Mouse (Mus musculus) monocyte, adult 2 months (primary cell): ENCODE results near the gene Vps37d.
"Not testable (repeated sequence)": the region's sequence is repeated elsewhere in the genome, so short reads cannot be mapped to it uniquely, and the experiment has no call there.

ENCODE experiments used
- DNase-seq, 2 experiments: peaks; one replicate each; pipeline ENCODE4 v3.0.0; 2022; ENCODE audit warnings: low spot score in 2 of 2, low read depth in 1 of 2

Gene Vps37d

DNA sequence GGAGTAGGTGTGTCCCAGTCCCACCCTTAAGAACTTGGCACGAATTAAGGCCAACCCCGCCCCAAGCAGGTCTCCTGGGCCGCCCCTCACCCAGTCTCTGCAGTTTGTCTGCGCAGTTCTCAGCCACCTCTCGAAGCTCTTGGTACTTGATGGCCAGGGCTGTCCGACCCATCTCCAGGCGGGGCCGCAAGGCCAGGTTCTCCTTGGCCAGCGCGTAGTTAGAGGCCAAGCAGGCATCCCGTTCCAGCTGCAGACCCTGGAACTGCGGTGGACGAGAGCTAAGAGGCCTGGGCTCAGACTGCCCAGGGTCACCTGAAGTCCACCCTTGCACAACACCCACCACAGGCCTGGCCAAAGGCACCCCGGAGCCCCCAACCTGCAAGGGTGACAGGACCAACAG lies 1.7 kb downstream of the Vps37d start:
- DNase-seq, result no peak

DNA sequence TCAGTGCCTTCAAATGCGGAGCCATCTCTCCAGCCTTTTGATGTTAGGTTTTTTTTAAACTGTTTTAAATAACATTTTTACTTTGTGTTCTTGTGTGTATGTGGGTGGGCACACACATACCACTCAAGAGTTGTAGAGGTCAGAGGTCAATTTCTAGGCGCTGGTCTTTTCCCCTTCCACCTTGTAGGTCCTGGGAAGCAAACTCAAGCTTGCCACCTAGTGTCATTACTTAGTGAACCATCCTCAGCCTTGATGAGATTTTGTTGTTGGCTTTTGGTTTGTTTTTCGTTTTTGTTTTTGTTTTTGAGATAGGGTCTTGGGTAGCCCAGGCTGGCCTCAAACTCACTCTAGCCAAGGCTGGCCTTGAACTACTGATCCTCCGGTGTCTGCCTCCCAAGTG lies 2.4 kb downstream of the Vps37d start:
- no peak for DNase-seq

DNA sequence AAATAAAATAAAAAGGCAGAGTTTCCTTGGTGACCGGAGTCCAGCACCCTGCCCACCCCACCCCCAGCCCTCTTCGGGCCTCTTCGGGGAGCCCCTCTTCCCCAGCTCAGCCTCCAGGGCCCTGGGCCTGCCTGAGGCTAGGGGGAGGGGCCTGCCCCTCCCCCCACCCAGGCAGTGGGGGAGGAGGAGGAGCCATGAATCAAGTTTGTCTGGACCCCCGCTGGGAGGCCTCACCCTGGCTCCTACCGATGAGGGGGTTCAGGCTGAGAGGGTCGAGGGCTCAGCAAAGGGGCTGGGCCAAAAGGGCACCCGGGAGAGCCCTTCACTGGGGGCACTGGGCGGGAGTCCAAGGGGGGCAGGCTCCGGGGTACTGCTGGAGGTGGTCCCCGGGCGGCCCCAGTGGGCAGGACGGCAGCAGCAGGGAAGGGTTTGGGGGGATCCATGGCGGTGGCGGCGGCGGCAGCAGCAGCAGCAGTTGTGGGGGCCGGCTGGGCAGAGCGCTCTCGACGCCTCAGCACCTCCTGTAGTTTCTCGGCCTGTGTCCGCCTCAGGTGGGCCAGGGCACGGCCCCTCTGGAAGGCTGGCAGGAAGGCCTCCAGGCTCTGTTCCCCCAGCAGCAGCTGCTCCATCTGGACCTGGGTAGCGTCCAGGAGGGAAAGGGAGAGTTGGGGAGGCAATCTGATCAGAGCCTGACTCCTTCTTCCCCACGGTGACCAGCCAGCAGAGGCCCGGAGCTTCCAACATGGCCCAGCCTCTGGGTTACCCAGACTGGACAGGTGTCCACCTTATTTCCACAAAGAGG lies 4.5 kb downstream of the Vps37d start:
- no peak for DNase-seq

DNA sequence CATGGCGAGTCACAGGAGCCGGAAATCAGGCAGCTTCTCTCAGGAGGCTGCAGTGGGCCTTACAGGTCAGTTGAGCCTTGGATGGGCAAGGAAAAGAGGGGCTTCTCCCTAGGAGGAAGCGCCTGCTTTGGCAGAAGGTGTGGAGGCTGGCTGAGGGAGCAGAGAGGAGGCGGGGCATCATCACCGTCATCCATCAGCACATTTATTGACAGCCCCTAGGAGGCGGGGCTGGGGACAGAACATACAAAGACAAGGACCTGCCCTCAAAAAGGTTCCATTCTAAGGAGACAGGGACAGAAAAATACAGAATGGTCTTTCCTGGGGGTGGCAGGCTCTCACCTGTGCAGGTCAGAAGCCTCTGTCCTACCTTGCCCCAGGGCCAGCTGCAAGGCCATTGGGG lies 5.3 kb downstream of the Vps37d start:
- DNase-seq, result no peak

DNA sequence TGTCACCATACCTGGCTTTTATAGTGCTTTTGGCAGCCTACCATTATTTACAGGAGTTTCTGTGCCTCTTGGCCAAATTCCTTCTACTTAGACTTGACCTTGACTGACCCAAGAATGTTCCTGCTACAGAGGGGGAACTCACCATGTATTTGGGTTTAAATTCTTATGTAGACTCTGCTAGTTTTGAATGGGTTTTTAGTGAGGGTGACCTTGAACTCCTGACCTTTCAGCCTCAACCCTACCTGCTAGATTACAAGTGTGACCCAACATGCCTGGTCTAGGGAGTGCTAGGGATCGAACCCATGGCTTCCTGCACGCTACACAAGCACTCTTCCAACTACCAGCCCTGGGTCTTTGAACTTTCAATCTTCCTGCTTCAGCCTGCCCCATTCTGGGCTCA lies 6.0 kb downstream of the Vps37d start:
- DNase-seq, result no peak

DNA sequence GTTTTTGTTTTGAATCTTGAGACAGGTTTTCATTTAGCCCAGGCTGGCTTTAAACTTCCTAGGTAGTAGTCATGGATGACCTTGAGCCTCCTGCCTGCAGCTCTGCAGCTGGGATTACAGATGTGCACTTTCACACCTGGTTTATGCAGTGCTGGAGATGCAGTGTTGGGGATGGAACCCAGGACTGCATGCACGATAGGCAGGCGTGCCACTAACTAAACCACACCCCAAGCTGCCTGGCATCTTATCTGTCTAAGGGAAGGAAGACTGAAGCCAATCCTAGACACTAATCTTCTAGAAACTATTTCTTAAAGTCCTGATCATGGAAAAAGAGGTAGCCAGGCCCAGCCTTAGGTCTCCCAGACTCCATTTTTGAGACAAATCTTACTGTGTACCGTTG lies 7.6 kb downstream of the Vps37d start:
- no peak for DNase-seq

DNA sequence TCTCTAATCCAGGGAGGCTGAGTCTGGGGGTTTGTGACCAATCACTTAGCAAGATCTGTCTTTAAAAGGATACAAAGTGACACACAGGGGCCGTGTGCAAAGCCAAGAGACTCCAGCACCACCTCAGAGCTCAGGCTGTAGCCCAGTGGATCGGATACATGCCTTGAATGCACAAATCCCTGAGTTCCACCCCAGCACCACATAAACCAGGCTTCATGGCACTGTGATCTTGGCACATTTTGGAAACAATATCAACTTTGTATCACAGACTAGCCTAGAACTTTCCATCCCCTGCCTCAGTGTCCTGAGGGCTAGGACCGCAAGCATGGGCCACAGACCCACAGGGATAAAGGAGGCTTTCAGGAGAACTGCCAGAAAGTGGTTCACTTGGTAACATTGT lies 12.1 kb downstream of the Vps37d start:
- no peak for DNase-seq

DNA sequence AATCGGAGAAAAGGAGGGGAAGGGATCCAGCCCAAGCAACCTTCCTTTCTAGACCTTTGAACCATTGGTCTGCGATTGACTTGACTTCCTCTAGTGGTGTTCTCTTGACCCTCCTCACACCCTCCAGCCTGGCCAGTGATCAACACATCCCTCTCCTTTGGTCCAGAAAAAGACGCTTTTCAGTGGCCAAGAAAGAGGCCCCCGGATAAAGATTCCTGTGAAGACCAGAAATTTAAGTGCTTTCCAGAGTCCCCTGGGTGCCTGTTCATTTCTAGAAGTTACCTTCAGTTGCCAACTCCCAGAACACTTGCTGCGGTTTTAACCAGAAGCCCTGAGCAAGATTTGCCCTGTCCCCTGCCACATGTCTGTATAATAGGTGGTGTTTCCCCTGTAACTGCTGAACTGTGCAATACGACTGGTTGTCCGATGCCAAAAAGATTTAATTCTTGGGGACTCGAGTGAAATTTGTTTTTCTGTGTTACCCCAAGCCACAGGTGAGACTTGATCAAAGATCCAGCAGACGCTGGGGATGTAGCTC lies 13.1 kb downstream of the Vps37d start, which contains the start of gene Bud23:
Gene Bud23 (minus strand): TSS at position 51 of the 538 bp plus-strand sequence.
- not testable (repeated sequence) for DNase-seq

DNA sequence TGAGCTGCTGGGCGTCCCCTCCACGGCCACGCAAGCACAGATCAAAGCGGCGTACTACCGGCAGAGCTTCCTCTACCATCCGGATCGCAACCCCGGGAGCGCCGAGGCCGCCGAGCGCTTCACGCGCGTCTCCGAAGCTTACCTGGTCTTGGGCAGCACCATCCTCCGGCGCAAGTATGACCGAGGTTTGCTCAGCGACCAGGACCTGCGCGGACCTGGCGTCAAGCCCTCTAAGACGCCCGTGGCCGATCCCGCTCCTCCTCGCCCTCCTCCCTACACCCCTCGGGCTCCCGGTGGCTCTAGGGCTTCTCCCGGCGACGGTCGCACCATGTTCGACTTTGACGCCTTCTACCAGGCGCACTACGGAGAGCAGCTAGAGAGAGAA lies 13.7 kb downstream of the Vps37d start:
- no peak for DNase-seq

DNA sequence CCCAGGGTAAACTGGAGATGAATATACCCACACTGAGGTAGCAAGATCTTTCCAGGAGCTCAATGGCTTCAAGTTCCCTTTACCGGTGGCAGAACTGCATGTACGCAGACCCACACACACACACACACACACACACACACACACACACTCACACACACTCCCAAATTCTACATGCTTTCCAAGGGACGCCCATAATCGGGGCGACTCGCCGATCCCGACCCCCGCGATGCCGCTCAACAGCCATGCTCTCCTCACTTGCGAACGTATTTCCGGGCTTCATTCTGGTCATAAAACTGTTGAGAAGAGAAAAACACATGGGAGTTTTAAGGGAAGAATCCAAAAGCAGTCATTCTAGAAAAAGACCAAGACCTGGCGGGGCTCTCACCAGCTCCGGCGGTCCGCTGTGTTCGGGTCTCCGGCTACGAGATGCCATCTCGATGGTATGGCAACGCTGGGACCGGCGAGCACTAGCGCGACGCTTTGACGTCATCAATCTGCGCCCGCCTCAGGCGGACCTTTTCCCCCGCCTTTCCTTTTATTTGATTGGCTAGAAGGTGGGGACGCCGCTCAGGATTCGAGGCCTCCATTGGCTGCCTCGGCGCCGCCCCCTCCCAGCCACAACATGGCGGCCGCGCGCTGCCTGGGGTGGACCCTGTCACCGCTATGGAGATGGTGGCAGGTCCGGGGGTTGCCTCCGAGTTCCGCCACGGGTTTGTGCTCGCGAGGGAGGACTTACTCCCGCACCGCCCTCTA lies 14.3 kb downstream of the Vps37d start, which contains the start of gene Dnajc30:
Gene Dnajc30 (plus strand): TSS at position 574 of the 753 bp plus-strand sequence.
- peak; percentile 87 to 95 for DNase-seq

DNA sequence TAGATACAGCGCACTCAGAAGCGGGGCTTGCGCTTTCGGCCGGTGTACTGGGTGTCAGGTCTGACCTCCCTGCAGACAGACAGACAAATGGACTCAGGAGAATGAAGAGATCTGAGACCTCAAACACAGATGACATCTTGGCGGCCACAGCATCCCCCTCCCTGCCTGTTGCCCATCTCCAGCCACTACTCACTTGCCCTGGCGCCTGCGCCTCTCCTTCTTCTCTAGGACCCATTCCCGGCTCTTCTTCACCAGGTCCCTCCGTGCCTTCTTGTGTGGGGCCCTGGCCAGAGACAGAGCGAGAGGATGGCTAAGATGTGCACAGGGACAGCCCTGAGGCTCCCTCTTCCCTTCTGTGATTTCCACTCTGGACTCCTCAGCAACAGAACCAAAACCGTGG lies 24.7 kb downstream of the Vps37d start:
- no peak for DNase-seq

DNA sequence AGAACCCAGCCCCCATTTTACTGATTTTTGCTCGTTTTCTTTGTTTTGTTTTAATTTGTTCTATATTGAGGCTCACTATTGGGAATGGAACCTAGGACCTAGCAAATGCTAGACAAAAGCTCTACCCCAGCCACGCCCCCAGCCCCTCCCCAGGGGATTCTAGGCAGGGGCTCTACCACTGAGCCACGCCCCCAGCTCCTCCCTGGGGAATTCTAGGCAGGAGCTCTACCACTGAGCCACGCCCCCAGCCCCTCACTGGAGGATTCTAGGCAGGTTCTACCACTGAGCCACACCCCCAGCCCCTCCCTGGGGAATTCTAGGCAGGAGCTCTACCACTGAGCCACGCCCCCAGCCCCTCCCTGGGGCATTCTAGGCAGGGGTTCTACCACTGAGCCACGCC lies 28.8 kb downstream of the Vps37d start:
- DNase-seq, result not testable (repeated sequence)

DNA sequence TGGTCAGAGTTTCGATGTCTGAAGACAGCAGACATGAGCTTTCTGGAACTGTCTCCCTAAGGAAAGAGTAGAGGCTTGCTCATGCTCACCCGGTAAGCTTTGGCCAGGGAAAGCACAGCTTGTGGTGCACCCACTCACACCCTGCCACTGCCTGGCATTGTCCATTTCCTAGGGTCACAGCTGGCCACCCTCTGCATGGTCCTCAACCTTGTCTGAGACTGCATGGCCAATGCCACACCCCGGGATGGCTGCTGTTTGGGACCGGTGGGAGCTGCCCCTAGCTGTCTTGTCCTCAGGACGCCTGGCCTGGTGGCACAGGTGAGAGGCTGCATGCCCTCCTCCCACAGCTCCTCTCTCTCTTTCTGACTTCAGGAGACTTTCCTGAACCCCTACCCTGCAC lies 29.5 kb downstream of the Vps37d start:
- DNase-seq, result no peak

DNA sequence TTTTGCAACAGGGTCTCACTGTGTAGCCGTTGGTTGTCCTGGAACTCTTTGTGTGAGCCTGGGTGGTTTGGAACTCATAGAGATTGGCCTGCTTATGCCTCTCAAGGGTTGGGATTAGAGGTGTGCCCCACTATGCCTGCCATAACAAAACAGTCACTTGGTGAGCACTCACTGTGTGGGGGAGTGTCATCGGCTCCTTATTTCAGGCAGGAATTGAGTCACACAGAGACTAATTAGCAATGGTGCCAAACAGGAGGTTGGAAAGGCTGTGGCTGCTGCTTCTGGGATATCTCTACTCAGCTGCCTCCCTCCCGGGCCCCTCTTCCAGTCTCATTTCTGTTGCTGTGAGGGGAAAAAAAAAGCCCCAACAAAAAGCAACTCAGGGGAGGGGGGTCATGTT lies 33.5 kb downstream of the Vps37d start:
- no peak for DNase-seq

DNA sequence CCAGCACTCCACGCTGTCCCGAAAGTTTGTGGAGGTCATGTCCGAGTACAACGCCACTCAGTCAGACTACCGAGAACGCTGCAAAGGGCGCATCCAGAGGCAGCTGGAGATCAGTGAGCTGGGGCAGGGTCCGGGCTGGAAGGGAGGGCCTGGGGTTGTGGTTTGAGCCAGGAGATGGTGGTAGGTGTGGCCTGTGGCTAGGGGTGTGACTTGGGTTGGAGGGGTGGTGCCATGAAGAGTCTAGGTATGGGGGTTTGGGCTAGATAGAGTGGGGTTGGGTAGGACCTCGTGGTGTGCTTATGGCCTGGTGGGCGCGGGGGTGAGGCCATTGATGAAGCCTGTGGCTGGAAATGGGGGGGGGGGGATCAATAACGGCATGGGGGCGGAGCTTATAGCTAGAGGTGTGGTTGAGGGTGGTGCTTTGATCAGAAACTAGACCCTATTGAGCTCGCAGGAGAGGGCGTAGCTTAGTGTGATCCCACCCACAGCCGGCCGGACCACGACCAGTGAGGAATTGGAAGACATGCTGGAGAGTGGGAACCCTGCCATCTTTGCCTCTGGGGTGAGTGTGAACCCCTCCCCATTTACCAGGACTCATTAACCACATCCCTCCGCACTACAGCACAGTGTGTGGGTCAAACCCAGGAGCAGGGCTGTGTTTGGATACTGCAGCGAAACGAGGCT lies 35.8 kb downstream of the Vps37d start:
- DNase-seq, result no peak

DNA sequence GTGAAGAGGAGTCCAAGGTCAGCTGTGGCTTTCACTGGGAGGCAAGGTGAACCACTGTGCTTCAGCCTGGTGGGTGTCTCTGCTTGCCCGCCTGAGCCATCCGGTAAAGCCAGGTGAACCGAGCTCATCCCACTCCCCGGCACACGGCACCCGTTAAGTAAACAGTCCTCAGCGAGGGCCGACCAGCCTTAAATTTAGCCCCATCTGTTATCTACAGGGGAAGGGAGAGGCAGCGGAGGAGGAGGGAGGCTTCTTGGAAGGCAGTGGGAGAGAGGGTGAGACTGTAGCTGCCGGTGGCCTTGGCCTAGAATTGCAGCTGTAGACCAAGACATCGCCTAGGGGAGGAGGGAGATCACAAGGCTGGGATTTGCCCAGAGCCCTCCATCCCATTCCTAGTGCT lies 37.3 kb downstream of the Vps37d start:
- no peak for DNase-seq

DNA sequence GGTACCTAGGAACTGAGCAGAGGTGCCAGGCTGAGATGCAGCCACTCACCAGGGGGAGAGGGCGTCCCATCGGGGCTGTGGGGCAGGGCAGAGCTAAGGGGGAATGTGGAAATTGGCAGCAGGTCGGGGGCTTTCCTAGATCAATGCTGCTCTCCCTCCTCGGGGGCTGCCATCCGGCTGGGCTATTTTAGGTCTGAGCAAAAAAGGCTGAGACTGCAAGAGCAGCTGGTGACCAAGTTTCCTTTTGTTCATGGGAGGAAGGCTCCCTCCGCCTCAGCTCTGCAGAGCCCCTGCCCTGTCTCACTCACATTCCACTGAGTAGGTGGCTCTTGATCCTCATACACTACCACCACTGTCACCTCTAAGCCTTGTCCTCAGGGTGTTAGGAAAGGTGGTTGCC lies 38.0 kb downstream of the Vps37d start:
- no peak for DNase-seq

DNA sequence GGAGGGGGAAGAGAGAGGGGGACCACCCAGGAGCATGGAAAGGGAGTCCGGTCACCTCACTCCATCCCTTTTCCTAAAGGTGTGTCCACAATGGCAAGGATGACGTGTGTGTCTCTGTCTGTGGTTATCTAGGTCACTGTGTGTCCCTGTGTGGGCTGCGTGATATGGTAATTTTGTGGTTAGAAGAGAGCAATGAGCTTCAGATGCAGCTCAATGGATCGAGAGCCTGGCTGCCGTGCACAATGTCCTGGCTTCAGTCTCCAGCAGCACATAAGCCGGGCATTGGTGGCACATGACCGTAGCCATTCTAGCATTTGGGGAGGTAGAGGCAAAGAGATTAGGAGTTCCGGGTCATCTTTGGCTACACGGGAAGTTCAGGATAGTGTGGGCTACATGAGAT lies 38.5 kb downstream of the Vps37d start:
- no peak for DNase-seq

DNA sequence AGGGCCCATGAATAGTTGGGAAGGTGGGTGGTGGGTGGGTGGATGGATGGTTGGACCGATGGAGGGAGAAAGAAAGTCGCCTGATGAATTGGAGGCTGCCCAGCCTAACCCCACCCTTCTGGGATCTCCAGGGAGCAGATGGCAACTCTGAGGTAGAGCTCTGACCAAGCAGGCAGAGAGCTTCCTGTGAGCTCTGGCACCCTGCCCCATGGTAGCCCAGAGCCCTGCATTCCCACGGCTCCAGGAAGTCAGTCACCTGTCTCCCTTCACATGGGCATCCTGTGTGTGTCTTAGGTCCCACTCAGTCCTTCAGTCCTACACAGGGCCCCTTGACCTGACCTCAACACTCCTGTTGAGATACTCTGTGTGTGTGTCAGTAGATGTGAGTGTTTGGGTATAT lies 40.1 kb downstream of the Vps37d start:
- DNase-seq, result no peak

DNA sequence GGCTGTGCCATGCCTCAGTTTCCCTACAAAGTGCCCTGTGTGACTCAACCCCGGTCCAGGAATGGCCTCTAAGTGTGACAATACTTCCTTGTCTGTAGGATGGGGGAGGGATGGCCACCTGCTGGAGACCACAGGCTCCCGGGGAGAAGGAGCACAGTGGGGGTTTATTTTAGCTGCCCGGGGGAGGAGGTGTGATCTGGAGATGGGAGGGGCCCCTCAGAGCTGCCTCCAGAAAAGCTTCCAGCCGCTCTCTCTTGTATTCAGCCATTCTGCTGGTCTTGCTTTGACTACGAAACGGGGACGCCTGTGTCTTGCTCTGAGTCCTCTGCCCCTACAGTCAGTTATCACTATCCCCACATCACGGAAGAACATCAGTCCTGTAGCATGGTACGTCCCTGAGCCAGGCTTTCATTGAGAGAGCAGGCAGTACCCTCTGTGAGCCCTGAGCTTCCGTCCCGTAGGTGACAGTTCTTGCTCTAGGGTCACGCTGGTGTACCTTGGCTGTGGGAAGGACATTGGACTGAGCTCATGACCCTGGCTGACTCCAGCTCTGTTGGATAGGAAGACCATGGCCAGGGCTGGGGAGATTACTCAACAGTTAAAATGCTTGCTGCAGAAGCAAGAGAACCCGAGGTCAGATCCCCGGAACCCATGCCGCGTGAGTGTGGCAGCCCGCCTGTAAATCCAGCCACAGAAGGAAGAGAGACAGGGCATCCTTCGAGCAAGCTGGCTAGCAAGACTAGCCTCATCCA lies 42.3 kb downstream of the Vps37d start:
- no peak for DNase-seq

DNA sequence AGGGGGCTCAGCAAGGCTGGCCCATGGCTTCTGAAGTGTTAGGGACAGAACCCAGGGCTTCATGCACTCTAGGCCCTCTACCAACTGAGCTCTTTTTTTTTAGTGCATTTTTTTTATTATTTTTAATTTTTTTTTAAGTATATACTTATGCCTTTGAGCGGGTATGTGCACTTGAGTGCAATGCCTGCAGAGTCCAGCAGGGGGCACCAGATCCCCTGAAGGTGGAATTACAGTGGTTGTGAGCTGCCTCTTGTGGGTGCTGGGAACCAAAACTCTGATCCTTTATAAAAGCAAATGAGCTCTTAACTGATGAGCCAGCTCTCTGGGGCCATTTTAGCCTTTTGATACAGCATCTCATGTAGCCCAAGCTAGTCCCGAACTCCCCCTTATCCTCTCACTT lies 43.5 kb downstream of the Vps37d start:
- no peak for DNase-seq
